Mouse (Mus musculus) liver, postnatal 0 days (tissue): ENCODE measurements around the gene Dnah12.

ENCODE experiments used
- CTCF ChIP-seq: sonication (generic); IDR thresholded peaks from 2 replicates; pipeline ENCODE4 v1.5.1; 2016; ENCODE audit warnings: antibody characterized with exemption, low read depth
- EP300 ChIP-seq: IDR thresholded peaks from 2 replicates; pipeline ENCODE4 v1.6.1; 2016; ENCODE audit warnings: antibody characterized with exemption, low read depth, mild to moderate bottlenecking

- TF ChIP-seq CTCF = no peak
- TF ChIP-seq EP300 = no peak
These were observed 165.9 kb downstream of the Dnah12 start for GRCm38 (mm10) chr14:26859024-26859423.
